Mouse (Mus musculus): Measurements from ENCODE around the gene Pmp22.

DNA sequence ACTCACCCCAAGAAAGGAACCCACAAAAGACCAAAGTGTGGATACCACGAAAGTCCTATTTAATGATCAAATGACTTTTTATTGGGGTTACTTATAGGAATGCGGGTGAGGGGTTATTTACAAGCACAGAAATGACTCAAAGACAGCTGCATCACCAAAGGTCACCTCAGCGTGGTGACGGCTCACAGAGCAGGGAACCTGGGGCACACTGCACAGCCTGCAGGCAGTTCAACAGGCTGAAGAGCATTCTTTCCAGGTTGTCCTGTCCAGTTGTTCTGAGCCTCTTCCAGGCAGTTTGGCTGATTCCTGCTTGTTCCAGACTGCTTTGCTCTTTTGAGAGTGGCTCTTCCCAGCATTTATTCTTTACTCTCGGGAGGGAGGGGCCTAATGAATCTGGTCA lies 12.1 kb upstream of the Pmp22 start:
- TF ChIP-seq CTCF (IDR thresholded peaks at IDR 0.05; ENCODE audit: low read depth, low read length), result no peak
- no peak for TF ChIP-seq POLR2A (IDR thresholded peaks at IDR 0.05; ENCODE audit: extremely low read depth, insufficient read depth, low read length)
